Mouse (Mus musculus): ENCODE results near the gene Tex2.
"Not testable (repeated sequence)": the region's sequence is repeated elsewhere in the genome, so short reads cannot be mapped to it uniquely, and the experiment has no call there.

The Tex2 gene

GRCm38 (mm10) chr11:106580468-106580867, 32.8 kb downstream of the Tex2 start:
- in situ Hi-C loops (cut with MboI, MseI) = no loop called here

GRCm38 (mm10) chr11:106579957-106580356, 33.3 kb downstream of the Tex2 start:
- in situ Hi-C loops (cut with MboI, MseI) = no loop called here

- in situ Hi-C loops (cut with MboI, MseI) = no loop called here
Measured at GRCm38 (mm10) chr11:106579146-106579545, 34.1 kb downstream of the Tex2 start.

GRCm38 (mm10) chr11:106577624-106578355, 35.4 kb downstream of the Tex2 start:
- in situ Hi-C loops (cut with MboI, MseI) = not testable (repeated sequence)

DNA sequence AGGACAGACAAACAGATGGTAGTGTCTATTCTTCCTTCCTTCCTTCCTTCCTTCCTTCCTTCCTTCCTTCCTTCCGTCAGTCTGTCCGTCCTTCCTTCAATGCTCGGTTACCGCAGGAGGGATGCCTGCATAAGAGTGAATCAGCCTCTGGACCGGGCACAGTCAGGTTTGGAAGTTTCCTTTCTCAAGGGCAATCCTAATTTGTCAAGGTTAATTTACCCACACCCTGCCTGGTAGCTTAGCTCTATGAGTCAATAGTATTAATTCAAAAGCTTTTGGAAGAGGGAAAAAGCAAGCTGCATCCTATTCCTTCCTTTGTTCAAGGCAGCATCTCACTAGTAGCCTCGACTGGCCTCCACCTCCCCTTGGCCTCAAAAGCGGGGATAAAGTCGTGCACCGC, 38.8 kb downstream of the Tex2 start:
- in situ Hi-C loops (cut with MboI, MseI) = loop anchor here (5.0 kb wide), 1 partner anchor 47 kb away; no protein-coding TSS in a partner anchor

DNA sequence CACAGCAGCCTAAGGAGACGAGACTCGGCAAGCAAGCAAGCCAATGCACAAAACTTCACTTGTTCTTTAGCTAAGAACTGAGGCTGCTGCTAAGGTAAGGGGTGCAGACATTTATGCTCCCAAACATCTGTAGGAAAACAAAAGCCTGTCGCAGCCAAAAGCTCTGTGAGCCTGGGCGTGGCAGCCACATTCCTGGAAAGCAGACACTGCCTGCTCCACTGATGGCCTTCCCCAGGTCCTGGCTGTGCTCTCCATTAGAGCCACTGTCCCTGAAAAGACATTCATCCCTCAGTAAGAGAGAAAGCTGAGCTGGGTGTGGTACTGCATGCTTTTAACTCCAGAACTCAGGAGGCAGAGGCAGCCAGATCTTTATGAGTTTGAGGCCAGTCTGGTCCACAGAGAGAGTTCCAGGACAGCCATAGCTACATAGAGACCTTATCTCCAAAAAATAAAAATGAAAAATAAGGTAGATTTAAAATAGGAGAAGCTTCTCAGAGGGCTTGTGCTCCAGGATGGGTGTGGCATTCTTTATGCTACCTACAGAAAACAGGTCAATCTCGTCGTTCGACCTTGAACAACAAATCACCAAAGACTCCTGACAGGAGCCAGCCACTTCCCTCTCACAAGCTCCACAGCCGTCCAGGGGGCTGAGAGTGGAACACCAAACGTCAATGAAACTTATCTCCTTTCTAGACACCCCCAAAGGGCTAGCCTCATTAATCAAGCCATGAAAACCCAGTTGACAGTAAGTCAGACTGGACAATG, 39.6 kb downstream of the Tex2 start:
- in situ Hi-C loops (cut with MboI, MseI) = loop anchor here (5.0 kb wide), 1 partner anchor 46 kb away; no protein-coding TSS in a partner anchor

GRCm38 (mm10) chr11:106572958-106573357, 40.3 kb downstream of the Tex2 start:
- in situ Hi-C loops (cut with MboI, MseI) = loop anchor here (5.0 kb wide), 1 partner anchor 46 kb away; no protein-coding TSS in a partner anchor

GRCm38 (mm10) chr11:106572020-106572782, 41.0 kb downstream of the Tex2 start:
- in situ Hi-C loops (cut with MboI, MseI) = loop anchor here (5.0 kb wide), 1 partner anchor 45 kb away; no protein-coding TSS in a partner anchor

DNA sequence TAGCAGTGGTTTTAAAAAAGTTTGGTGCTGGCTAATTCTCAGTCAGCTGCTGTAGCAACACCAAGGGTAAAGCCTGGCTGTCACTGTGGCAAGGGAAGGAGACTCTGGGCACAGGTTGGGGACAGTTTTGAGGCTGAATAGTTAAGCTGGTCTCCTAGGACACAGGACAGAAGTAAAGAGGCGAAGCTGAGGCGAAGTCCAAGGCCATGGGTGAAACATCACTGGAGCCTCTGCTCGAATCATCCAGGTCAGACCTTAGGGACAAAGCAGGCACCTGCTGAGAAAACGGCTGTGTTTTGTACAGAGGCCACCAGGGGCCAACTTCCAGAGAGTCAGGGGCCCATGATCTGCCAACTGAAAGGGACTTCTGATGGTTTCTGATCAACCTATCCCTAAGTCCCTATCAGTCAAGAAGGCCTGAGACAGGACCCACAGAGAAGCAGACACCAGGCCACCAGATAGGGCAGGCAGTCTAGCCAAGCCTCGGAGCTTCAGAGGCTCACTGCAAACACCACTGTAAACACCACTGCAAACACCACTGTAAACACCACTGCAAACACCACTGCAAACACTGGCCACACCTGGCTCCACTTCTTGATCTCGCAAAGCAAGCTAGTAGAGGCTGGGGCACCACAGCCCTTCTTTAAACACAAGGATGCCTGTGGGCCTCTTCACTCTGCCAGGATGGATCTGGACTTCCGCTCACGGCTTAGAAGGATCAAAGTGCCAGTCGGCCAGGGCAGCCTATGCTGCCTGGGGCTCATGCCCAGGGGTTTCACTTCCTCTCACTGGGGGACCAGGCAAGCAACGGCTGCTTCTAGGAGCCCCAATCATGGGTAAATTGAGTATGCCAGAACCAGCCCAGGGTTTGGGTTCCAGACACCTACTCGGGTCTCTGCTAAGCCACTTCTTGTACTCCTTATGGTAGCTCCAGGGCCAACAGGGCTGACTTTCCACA, 41.9 kb downstream of the Tex2 start:
- in situ Hi-C loops (cut with MboI, MseI) = loop anchor here (5.0 kb wide), 1 partner anchor 44 kb away; no protein-coding TSS in a partner anchor

- in situ Hi-C loops (cut with MboI, MseI) = loop anchor here (5.0 kb wide), 1 partner anchor 59 kb away; no protein-coding TSS in a partner anchor
Measured at GRCm38 (mm10) chr11:106568329-106568960, 44.8 kb downstream of the Tex2 start.

DNA sequence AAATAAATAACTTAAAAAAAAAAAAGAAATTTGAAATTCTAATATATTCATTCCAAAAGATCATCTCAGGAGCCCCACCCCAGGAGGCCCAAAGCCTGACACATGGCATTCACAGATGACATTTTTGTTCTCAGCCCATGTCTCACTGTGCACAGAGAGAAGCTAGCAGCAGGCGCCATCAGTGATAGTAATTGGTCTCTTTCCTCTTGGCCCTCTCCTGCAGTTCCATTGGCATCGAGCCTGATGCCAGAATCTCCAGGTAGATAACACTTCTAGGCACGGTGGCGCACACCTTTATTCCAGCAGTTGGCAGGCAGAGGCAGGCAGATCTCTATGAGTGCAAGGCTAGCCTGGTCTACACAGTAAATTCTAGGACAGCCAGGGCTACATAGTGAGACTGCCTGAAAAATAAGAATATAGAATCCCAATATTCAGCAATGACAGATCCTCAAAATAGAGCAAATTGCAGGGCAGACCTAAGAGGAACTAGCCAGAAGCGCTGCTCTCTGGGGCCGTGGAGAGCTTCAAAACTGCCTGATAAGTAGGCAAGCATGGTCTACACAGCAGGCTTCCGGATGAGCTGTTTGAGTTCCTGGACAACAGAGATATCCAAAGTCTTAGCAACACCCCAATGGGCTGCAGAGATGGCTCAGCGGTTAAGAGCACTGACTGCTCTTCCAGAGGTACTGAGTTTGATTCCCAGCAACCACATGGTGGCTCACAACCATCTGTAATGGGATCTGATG, 47.0 kb downstream of the Tex2 start:
- in situ Hi-C loops (cut with MboI, MseI) = loop anchor here (5.0 kb wide), 1 partner anchor 61 kb away; no protein-coding TSS in a partner anchor

- in situ Hi-C loops (cut with MboI, MseI) = no loop called here
Measured at GRCm38 (mm10) chr11:106564261-106564660, 49.0 kb downstream of the Tex2 start.

- in situ Hi-C loops (cut with MboI, MseI) = no loop called here
Measured at GRCm38 (mm10) chr11:106562707-106563106, 50.5 kb downstream of the Tex2 start.

- in situ Hi-C loops (cut with MboI, MseI) = no loop called here
Measured at GRCm38 (mm10) chr11:106559773-106560172, 53.5 kb downstream of the Tex2 start.

GRCm38 (mm10) chr11:106558008-106558407, 55.2 kb downstream of the Tex2 start:
- in situ Hi-C loops (cut with MboI, MseI) = no loop called here

- in situ Hi-C loops (cut with MboI, MseI) = no loop called here
Measured at GRCm38 (mm10) chr11:106557398-106557797, 55.8 kb downstream of the Tex2 start.

DNA sequence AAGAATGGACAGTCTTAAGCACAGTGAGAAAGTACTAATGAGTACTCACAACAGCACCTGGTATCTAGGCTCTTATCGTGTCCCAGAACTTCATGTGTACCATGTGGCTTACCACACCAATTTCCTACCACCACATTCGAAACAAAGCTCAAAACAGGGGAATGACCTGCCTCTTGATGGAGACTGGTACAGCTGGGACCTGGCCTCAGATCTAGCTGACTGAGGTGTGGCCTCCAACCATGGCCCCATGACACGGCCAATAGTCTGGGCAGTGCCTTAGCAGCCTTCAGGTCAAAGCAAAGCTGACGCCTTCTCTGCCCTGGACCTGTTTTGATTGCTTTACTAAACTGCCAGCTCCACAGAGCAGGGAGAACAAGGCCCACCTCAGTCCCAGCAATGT, 56.5 kb downstream of the Tex2 start:
- in situ Hi-C loops (cut with MboI, MseI) = no loop called here

DNA sequence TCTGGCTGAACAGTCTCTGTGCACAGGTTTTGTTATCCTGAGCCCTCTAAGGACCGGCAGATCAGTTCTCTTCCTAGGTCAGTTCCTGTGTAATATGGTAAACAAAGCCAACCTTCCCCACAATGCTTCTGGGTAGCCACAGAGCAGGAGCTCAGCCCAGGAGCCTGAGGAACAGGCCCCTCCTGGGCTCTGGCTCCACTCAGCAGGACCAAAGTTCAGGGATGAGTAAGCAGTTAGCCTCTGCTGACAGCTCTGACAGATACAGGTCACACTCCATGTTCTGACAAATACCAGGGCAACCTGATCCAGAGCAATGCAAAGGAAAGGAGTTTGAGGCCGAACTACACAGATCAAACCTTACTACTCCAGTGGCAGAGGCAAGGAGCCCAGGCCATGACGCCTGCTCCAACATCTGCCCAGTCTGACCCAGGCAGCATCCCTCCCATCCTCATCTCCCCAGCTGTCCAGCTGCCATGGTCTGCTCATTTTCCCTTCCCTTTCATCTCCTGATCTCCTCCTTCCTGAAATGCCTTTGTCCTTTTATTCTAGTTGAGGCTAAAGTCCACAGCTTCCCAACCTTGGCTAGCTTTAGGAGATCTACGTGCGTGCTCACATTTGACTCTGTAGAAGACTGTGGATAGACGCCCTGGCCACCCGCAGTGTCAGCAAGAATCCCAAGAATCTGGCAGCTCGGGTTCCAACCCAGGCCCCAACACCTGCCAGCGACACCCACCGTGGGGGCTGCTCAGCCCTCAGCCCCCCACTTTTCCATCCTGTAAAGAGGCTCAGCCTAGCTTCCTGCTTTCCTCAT, 57.2 kb downstream of the Tex2 start:
- in situ Hi-C loops (cut with MboI, MseI) = no loop called here

- in situ Hi-C loops (cut with MboI, MseI) = no loop called here
Measured at GRCm38 (mm10) chr11:106550398-106550797, 62.8 kb downstream of the Tex2 start.

Measured in regulatory T cell (primary cell).